Mouse (Mus musculus) forebrain, embryonic 11.5 days (tissue): ENCODE measurements around the gene Rep15. TPM values are rescaled to one million over a fixed set of nuclear protein-coding genes. Genes with fewer than 3 reads are reported as not detected.

ENCODE experiments used
- ATAC-seq: fragments of 200-750 bp; cut with Nextera tagmentation; replicated peaks from 2 replicates; pipeline ENCODE4 v1.8.0; 2017; ENCODE audit warnings: moderate TSS enrichment; ENCODE audit not compliant: low FRiP score
- DNase-seq: peaks from one replicate; pipeline ENCODE4 v3.0.0-alpha.2; 2017; ENCODE audit warnings: low spot score
- H3K27ac ChIP-seq: fragments of 300-500 bp; sonication (generic); 2 replicates; pipeline ENCODE4 v1.5.1; 2014; ENCODE audit warnings: low read depth, low read length
- H3K27me3 ChIP-seq: fragments of 300-500 bp; sonication (generic); 2 replicates; pipeline ENCODE4 v1.6.1; 2014; ENCODE audit warnings: mild to moderate bottlenecking, low read length, mixed read lengths; ENCODE audit not compliant: control insufficient read depth, insufficient read depth
- H3K36me3 ChIP-seq: fragments of 300-500 bp; sonication (generic); 2 replicates; pipeline ENCODE4 v1.6.1; 2014; ENCODE audit warnings: mild to moderate bottlenecking, low read length, moderate library complexity, mixed read lengths; ENCODE audit not compliant: control insufficient read depth, insufficient read depth
- H3K4me1 ChIP-seq: fragments of 300-500 bp; sonication (generic); replicated peaks from 2 replicates; pipeline ENCODE4 v1.6.1; 2014; ENCODE audit warnings: low read length, mixed read lengths; ENCODE audit not compliant: control insufficient read depth, insufficient read depth
- H3K4me2 ChIP-seq: fragments of 300-500 bp; sonication (generic); 2 replicates; pipeline ENCODE4 v1.6.1; 2014; ENCODE audit warnings: low read depth, mild to moderate bottlenecking, low read length, moderate library complexity, mixed read lengths; ENCODE audit not compliant: severe bottlenecking
- H3K4me3 ChIP-seq: fragments of 300-500 bp; sonication (generic); 2 replicates; pipeline ENCODE4 v1.5.1; 2014; ENCODE audit warnings: low read depth, low read length
- H3K9ac ChIP-seq: fragments of 300-500 bp; sonication (generic); 2 replicates; pipeline ENCODE4 v1.6.1; 2014; ENCODE audit warnings: low read length
- H3K9me3 ChIP-seq: fragments of 300-500 bp; sonication (generic); 2 replicates; pipeline ENCODE4 v1.6.1; 2016; ENCODE audit warnings: low read length, mixed read lengths; ENCODE audit not compliant: control insufficient read depth
- WGBS: fragments of 180-500 bp; shearing (Covaris S2); extraction: QIAGEN DNeasy Blood & Tissue Kit; methylation state at CpG from one replicate; pipeline ENCODE4 v1.1.7; 2014; 5-methylcytosine and 5-hydroxymethylcytosine counted together
- polyA plus RNA-seq: library from polyadenylated mRNA; unstranded; fragments of >200 nt; fragmentation: Nextera tagmentation; extraction: Ambion mirVana; gene quantifications from 2 replicates; pipeline ENCODE4 v1.2.1, GENCODE M21; 2014

Rep15 gene
- polyA plus RNA-seq, 1 experiment from 2014 or later: 1.3 TPM

DNA sequence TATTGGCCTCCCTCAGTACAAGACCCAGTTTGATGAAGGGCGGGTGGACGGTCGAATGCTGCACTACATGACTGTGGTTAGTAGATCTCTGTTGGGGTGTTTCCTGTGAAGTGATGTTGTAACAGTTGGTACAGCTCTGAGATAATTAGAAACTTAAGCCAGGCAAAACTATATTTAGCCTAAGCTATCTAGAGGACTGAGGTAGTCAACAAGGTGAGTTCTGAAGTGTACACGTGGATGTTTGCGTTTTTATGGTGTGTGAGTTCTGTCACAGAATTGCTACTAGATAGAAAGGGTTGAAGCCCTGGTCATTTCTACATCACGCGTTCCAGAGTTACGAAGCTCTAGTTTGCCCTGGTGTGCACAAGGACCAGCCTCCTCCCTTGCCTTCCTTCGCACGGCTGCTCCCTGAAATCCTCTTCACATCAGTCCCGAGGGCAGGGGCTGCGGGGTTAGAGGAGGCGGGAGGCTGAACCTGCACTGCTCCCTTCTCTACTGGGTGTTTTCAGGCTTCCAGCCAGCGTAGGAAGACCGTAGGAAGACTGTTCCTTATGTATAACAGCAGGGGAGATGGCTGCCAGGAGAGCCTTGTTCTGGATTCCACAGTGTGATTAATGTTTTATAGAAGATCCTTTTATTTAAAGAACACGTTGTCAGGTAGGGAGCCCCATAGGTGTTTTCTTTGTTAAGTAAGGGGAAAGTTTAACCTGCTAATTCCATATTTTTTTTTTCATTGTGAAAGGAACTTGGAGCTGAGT lies 9.8 kb upstream of the Rep15 start:
- no peaks in the 10 kb centered on the region for H3K4me1 ChIP-seq
- no peaks in the 10 kb centered on the region for H3K36me3 ChIP-seq
- H3K27me3 ChIP-seq: no peaks in the 10 kb centered on the region
- no peak for DNase-seq
- H3K4me3 ChIP-seq: no peak overlapping the region
- 85% methylated on average over 16 of the region's 16 CpGs for WGBS
- H3K4me2 ChIP-seq: no peak overlapping the region
- H3K27ac ChIP-seq: no peak overlapping the region
- H3K9me3 ChIP-seq: no peaks in the 10 kb centered on the region
- no peak overlapping the region for H3K9ac ChIP-seq
- no peak for ATAC-seq

DNA sequence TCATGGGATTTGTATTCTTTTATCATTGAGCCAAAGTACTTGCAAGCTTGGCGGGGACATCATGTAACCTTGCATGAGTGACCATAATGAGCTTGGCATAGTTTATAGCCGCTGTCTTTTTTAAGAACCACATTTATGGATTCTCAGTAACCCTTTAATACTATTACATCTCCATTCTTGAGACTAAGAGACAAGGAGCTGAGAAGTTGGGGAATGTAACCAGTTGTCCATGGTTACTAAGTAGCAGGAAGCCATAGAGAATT lies 9.3 kb upstream of the Rep15 start:
- no peak for DNase-seq
- 95% methylated on average over 2 of the region's 2 CpGs for WGBS
- H3K27ac ChIP-seq: no peak overlapping the region
- H3K4me2 ChIP-seq: no peak overlapping the region
- no peaks in the 10 kb centered on the region for H3K27me3 ChIP-seq
- H3K4me1 ChIP-seq: no peaks in the 10 kb centered on the region
- no peaks in the 10 kb centered on the region for H3K9me3 ChIP-seq
- H3K9ac ChIP-seq: no peak overlapping the region
- H3K36me3 ChIP-seq: no peaks in the 10 kb centered on the region
- ATAC-seq: no peak
- no peak overlapping the region for H3K4me3 ChIP-seq

DNA sequence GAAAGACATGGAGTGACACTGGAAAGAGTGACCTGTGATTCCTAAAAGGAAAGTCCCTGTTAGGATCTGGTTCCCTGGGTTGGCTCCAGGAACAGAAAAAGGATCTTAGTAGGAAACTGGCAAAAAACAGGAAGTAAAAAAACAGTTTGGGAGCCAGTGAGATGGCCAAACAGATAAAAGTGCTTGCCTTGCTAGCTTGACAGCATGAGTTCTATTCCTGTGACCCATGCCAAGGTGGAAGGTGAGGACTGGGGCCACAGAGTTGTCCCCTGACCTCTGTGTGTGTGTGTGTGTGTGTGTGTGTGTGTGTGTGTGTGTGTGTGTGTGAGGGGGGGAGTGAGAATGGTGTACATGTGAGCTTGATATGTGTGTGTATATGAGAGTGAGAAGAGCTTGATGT lies 8.8 kb upstream of the Rep15 start:
- H3K4me3 ChIP-seq: no peak overlapping the region
- no peaks in the 10 kb centered on the region for H3K9me3 ChIP-seq
- H3K9ac ChIP-seq: no peak overlapping the region
- H3K27me3 ChIP-seq: no peaks in the 10 kb centered on the region
- H3K4me1 ChIP-seq: no peaks in the 10 kb centered on the region
- ATAC-seq (no peak), DNase-seq (no peak)
- no peaks in the 10 kb centered on the region for H3K36me3 ChIP-seq
- H3K4me2 ChIP-seq: no peak overlapping the region
- H3K27ac ChIP-seq: no peak overlapping the region

DNA sequence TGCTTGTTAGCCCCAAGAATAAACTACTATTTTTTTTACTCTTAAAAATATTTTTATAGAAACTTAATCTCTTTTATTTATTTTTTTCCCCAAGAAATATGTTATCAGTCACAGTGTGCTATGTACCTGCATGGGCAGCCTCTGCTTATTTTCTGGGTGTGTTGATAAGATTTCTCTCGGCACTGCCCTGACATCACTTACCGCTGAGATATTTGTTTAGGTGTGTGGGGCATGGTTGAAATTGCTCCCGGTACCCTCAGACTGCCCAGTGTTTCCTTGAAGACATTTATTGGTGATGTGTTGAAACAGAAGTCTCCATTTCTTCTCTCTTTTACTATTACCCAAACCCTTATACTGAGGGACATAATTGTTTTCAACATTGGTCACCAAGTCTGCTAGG lies 7.6 kb upstream of the Rep15 start:
- no peak for ATAC-seq
- H3K27me3 ChIP-seq: no peaks in the 10 kb centered on the region
- no peaks in the 10 kb centered on the region for H3K36me3 ChIP-seq
- no peaks in the 10 kb centered on the region for H3K4me1 ChIP-seq
- 96% methylated on average over 3 of the region's 3 CpGs for WGBS
- no peak overlapping the region for H3K9ac ChIP-seq
- no peak overlapping the region for H3K27ac ChIP-seq
- H3K9me3 ChIP-seq: no peaks in the 10 kb centered on the region
- DNase-seq: no peak
- H3K4me2 ChIP-seq: no peak overlapping the region
- H3K4me3 ChIP-seq: no peak overlapping the region

DNA sequence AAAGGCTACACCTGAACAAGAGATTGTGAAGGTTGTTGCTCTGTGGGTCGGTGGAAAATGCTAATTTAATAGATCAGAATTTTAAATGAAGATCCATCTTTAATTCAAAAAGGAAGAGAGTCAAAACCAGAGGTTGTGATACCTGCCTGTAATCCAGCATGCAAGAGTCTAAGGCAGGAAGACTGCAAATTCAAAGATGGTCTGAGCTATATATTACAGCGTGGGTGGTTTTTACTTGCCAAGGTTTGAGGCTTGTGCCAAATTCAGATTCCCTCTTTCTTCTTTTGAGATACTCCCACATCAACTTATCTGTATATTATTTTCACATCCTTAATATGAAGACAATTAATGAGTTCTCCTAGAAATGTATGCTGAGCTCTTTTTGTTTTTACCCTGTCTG lies 4.0 kb upstream of the Rep15 start:
- Histone ChIP-seq H3K36me3 (no peaks in the 10 kb centered on the region), H3K4me3 (no peak overlapping the region), H3K9ac (no peak overlapping the region), H3K27me3 (no peaks in the 10 kb centered on the region), H3K4me2 (no peak overlapping the region), H3K9me3 (no peaks in the 10 kb centered on the region), H3K4me1 (no peaks in the 10 kb centered on the region), H3K27ac (no peak overlapping the region)
- ATAC-seq: no peak
- no peak for DNase-seq
- WGBS: 87% methylated on average over 2 of the region's 2 CpGs

DNA sequence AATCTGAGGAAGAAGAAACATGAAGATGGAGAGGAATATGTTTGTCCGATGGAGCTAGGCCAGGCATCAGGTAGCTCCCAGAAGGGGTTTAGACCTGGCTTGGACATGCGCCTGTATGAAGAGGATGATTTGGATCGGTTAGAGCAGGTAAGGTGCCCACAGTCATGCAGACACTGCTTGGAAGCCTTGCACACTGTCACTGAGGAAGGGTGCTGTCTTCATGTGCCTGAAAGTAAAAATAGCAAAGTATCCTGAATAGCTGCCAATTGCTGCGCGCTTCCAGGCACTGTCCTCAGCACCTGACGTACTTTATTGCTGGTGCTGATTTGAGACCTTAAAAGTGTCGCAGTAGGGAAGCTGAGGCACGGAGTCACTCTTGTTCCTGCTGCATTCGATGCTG lies 2.8 kb upstream of the Rep15 start:
- no peaks in the 10 kb centered on the region for H3K9me3 ChIP-seq
- ATAC-seq (no peak), DNase-seq (no peak)
- no peaks in the 10 kb centered on the region for H3K4me1 ChIP-seq
- H3K36me3 ChIP-seq: no peaks in the 10 kb centered on the region
- no peaks in the 10 kb centered on the region for H3K27me3 ChIP-seq
- H3K27ac ChIP-seq: no peak overlapping the region
- no peak overlapping the region for H3K9ac ChIP-seq
- 96% methylated on average over 9 of the region's 9 CpGs for WGBS
- no peak overlapping the region for H3K4me2 ChIP-seq
- no peak overlapping the region for H3K4me3 ChIP-seq

DNA sequence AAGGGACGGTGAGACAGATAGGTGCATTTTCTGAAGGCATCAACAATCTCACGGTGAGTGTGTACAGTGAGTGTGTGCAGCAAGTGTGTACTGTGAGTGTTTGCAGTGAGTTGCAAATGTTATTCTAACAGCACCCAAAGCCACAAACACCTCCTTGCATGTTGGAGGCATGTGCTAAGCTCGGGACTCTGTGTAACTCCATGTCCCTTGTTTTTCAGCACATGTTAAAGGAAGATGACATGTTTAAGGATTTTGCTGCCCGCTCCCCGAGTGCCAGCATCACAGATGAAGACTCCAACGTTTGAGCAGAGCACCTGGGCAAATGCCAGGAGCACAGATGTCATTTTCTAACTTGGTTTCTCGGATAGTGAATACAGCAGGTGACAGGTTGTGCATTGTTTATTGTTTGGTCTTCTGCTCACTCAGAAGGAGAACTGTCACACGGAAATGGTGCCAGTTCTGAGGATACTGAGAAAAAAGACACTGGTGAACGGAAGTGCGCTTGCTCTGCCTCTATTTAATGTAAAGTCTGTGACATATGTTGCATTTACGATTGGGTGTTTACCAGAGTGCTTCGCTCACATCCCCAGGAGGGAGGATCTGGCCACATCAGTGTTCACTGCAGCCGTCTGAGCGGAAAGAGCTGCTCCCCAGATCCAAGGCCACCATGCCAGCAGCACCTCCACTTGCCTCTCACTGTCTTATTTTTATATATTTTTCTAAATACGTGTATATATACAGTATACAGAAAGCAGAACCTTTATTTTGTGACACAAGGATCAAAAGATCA lies 2.1 kb upstream of the Rep15 start:
- no peaks in the 10 kb centered on the region for H3K4me1 ChIP-seq
- no peak overlapping the region for H3K27ac ChIP-seq
- H3K27me3 ChIP-seq: no peaks in the 10 kb centered on the region
- H3K36me3 ChIP-seq: no peaks in the 10 kb centered on the region
- ATAC-seq (no peak), DNase-seq (no peak)
- H3K4me2 ChIP-seq: no peak overlapping the region
- H3K9ac ChIP-seq: no peak overlapping the region
- no peak overlapping the region for H3K4me3 ChIP-seq
- no peaks in the 10 kb centered on the region for H3K9me3 ChIP-seq
- WGBS: 89% methylated on average over 15 of the region's 15 CpGs

DNA sequence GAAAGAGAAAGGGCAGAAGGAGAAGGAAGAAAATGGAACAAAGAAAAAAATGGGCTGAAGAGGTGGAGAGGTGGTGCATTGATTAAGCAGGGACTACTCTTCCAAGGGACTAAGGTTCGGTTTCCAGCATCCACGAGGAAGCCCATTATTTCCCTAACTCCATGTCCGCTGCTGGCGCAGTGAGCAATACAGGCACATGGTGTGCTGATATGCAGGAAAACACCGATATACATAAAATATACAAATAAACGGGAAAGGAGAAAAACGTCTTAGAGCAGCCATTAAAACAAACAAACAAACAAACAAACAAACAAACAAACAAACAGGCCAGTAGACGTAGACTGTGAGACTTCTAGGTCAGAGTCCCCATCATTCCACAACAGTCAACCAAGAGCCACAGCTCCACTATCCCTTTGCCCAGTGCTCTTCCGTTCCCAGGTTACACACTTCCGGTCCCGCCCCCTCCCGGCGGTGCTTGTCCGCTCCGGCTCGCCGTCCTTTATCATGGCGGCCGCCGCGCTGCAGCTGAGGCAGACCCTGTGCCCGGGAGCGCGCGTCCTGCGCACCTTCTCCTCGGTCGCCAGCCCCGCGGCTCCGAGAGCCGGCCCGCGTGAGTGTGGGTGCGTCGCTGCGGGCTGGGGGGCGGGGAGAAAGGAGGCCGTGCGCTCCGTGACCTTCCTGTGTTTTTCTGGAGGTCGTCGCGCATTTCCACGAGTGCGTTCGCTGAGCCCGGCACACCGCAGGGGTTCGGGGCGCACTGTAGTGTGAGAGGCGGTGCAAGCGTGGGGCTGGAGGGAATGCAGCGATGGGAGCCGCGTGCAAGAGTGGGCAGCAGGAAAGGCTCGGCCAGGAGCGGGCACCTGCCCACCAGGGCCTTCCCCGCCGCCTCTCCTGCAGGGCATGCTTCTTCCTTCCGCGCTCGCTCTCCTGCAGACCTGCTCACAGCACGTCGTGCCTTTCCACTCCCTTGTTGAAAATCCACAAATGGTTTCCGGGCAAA lies 10.2 kb downstream of the Rep15 start, which contains the start of gene Mrps35:
Mrps35 (plus strand) TSS at position 474 of the 1,000 bp plus-strand sequence.
- peak within 1 kb of the TSS; percentile 89 for H3K4me3 ChIP-seq
- peak within 1 kb of the TSS; percentile 97 for H3K9ac ChIP-seq
- 5% methylated on average over 59 of the region's 66 CpGs for WGBS
- no peaks in the 10 kb centered on the region; the same call in 1 of the 2 replicates for H3K36me3 ChIP-seq
- H3K9me3 ChIP-seq: no peaks in the 10 kb centered on the region
- ATAC-seq (peak; percentile 99), DNase-seq (peak; percentile 95)
- H3K27me3 ChIP-seq: no peaks in the 10 kb centered on the region
- H3K4me1 ChIP-seq: 0 out of 2 replicates have a peak, but pooled peaks cover 3% of the 10 kb centered on the region
- peak within 1 kb of the TSS; percentile 77 for H3K4me2 ChIP-seq
- H3K27ac ChIP-seq: peak within 1 kb of the TSS; percentile 64; the same call in 1 of the 2 replicates
